Mouse (Mus musculus): ENCODE measurements around the gene Krt72. TPM values are rescaled to one million over a fixed set of nuclear protein-coding genes. Genes with fewer than 3 reads are reported as not detected.

Gene Krt72
- polyA plus RNA-seq (2014; fragmentation: Nextera tagmentation; extraction: Ambion mirVana): not detected in 2 replicates

- H3K4me1 ChIP-seq (ENCODE audit: control insufficient read depth, insufficient read depth, low read length): no peaks in the 10 kb centered on the region
- no peak within 1 kb of the TSS for H3K4me2 ChIP-seq
- H3K9me3 ChIP-seq (replicated peaks; ENCODE audit: control insufficient read depth, low read length): no peaks in the 10 kb centered on the region
- 76% methylated on average over 18 of the region's 18 CpGs for WGBS (ENCODE audit: insufficient replicate concordance)
- ATAC-seq (replicated peaks; ENCODE audit: insufficient number of reproducible peaks, low FRiP score, low TSS enrichment): no peak
- H3K27ac ChIP-seq (ENCODE audit: low read depth, low read length): no peak within 1 kb of the TSS
- H3K36me3 ChIP-seq (ENCODE audit: control insufficient read depth, insufficient read depth, low read length): no peaks in the 10 kb centered on the region
- H3K27me3 ChIP-seq (ENCODE audit: control insufficient read depth, insufficient read depth, low read length): peaks cover 12% of the 10 kb centered on the region
- H3K9ac ChIP-seq (ENCODE audit: low read depth, low read length): no peak within 1 kb of the TSS
- no peak within 1 kb of the TSS for H3K4me3 ChIP-seq (ENCODE audit: low read depth, low read length)
Observed at GRCm38 (mm10) chr15:101786360-101786759, at the start of gene Krt72. Gene Krt72 (minus strand): TSS chr15:101786460.

DNA sequence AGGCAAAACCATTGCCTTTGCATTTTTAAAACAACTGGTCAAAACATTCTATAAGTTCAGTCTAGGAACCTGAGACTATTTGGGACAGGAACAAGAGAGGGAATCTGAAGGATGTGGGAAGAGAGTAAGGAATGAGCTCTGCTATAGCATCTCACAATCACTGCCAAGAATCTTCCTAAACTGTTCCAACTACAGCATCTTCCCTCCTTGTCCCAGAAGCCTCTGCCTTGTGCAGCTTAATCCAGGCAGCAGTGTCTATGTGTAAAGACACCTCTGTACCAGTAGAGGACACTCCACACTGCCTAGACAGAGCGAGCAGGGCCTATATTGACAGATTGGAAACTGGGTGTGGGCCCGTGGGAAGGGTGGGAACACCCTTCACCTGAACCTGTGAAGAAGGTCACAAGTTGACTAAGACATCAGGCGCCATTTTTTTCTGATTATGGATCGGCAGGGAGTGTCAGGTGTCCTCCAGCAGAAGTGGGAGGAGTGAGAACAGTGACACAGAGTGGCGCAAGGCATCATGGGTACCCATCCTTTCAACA, 48.6 kb upstream of the Krt72 start:
- Histone ChIP-seq H3K36me3 (ENCODE audit: control insufficient read depth, insufficient read depth, low read length) (no peaks in the 10 kb centered on the region), H3K4me1 (ENCODE audit: control insufficient read depth, insufficient read depth, low read length) (no peaks in the 10 kb centered on the region), H3K4me3 (ENCODE audit: low read depth, low read length) (no peak overlapping the region), H3K27me3 (ENCODE audit: control insufficient read depth, insufficient read depth, low read length) (0 out of 2 replicates have a peak, but pooled peaks cover 3% of the 10 kb centered on the region), H3K9ac (ENCODE audit: low read depth, low read length) (no peak overlapping the region), H3K9me3 (replicated peaks; ENCODE audit: control insufficient read depth, low read length) (no peaks in the 10 kb centered on the region), H3K4me2 (no peak overlapping the region), H3K27ac (ENCODE audit: low read depth, low read length) (no peak overlapping the region)
- WGBS (ENCODE audit: insufficient replicate concordance): 61% methylated on average over 5 of the region's 5 CpGs
- ATAC-seq (replicated peaks; ENCODE audit: insufficient number of reproducible peaks, low FRiP score, low TSS enrichment): no peak

DNA sequence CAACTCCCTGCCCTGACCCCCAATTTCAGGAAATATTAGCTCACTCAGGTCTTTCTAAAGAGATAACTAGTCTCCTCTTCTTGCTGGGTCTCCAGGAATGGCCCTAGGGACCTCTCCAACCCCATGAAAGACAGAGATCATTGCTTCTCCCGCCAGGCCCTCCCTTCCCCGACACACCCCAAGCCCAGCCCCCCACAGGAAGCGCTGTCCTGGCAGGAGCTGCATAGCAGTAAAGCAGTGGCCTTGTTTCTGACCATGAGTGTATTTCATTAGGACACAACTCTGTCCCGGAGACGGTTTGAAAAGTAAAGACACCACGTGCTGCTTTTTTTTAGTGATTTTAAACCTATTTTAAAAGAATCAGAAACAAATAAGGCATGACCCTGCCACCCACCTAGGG, 46.9 kb upstream of the Krt72 start:
- no peaks in the 10 kb centered on the region for H3K36me3 ChIP-seq (ENCODE audit: control insufficient read depth, insufficient read depth, low read length)
- H3K27ac ChIP-seq (ENCODE audit: low read depth, low read length): no peak overlapping the region
- ATAC-seq (replicated peaks; ENCODE audit: insufficient number of reproducible peaks, low FRiP score, low TSS enrichment): no peak
- H3K9ac ChIP-seq (ENCODE audit: low read depth, low read length): no peak overlapping the region
- H3K4me1 ChIP-seq (ENCODE audit: control insufficient read depth, insufficient read depth, low read length): no peaks in the 10 kb centered on the region
- WGBS (ENCODE audit: insufficient replicate concordance): 37% methylated on average over 6 of the region's 6 CpGs
- H3K9me3 ChIP-seq (replicated peaks; ENCODE audit: control insufficient read depth, low read length): no peaks in the 10 kb centered on the region
- no peak overlapping the region for H3K4me2 ChIP-seq
- H3K27me3 ChIP-seq (ENCODE audit: control insufficient read depth, insufficient read depth, low read length): no peaks in the 10 kb centered on the region
- no peak overlapping the region for H3K4me3 ChIP-seq (ENCODE audit: low read depth, low read length)

GRCm38 (mm10) chr15:101829441-101829840, 43.2 kb upstream of the Krt72 start:
- no peak for ATAC-seq (replicated peaks; ENCODE audit: insufficient number of reproducible peaks, low FRiP score, low TSS enrichment)
- 62% methylated on average over 5 of the region's 5 CpGs for WGBS (ENCODE audit: insufficient replicate concordance)

GRCm38 (mm10) chr15:101821786-101822185, 35.5 kb upstream of the Krt72 start:
- Histone ChIP-seq H3K27ac (ENCODE audit: low read depth, low read length) (no peak overlapping the region), H3K4me3 (ENCODE audit: low read depth, low read length) (no peak overlapping the region), H3K4me1 (ENCODE audit: control insufficient read depth, insufficient read depth, low read length) (0 out of 2 replicates have a peak, but pooled peaks cover 2% of the 10 kb centered on the region), H3K9me3 (replicated peaks; ENCODE audit: control insufficient read depth, low read length) (no peaks in the 10 kb centered on the region), H3K4me2 (no peak overlapping the region), H3K27me3 (ENCODE audit: control insufficient read depth, insufficient read depth, low read length) (peaks cover 8% of the 10 kb centered on the region; the same call in 1 of the 2 replicates), H3K36me3 (ENCODE audit: control insufficient read depth, insufficient read depth, low read length) (no peaks in the 10 kb centered on the region), H3K9ac (ENCODE audit: low read depth, low read length) (no peak overlapping the region)
- ATAC-seq (replicated peaks; ENCODE audit: insufficient number of reproducible peaks, low FRiP score, low TSS enrichment): no peak
- WGBS (ENCODE audit: insufficient replicate concordance): 26% methylated on average over 3 of the region's 3 CpGs

More at GRCm38 (mm10) chr15:101829441-101829840, 43.2 kb upstream of the Krt72 start:
- Histone ChIP-seq H3K9ac (ENCODE audit: low read depth, low read length) (no peak overlapping the region), H3K4me2 (no peak overlapping the region), H3K27me3 (ENCODE audit: control insufficient read depth, insufficient read depth, low read length) (no peaks in the 10 kb centered on the region), H3K9me3 (replicated peaks; ENCODE audit: control insufficient read depth, low read length) (no peaks in the 10 kb centered on the region), H3K36me3 (ENCODE audit: control insufficient read depth, insufficient read depth, low read length) (no peaks in the 10 kb centered on the region), H3K4me1 (ENCODE audit: control insufficient read depth, insufficient read depth, low read length) (0 out of 2 replicates have a peak, but pooled peaks cover 2% of the 10 kb centered on the region), H3K27ac (ENCODE audit: low read depth, low read length) (no peak overlapping the region), H3K4me3 (ENCODE audit: low read depth, low read length) (no peak overlapping the region)

- Histone ChIP-seq H3K4me3 (ENCODE audit: low read depth, low read length) (no peak within 1 kb of the TSS), H3K4me1 (ENCODE audit: control insufficient read depth, insufficient read depth, low read length) (no peaks in the 10 kb centered on the region), H3K27me3 (ENCODE audit: control insufficient read depth, insufficient read depth, low read length) (peaks cover 11% of the 10 kb centered on the region; the same call in 1 of the 2 replicates), H3K9me3 (replicated peaks; ENCODE audit: control insufficient read depth, low read length) (no peaks in the 10 kb centered on the region), H3K9ac (ENCODE audit: low read depth, low read length) (no peak within 1 kb of the TSS), H3K36me3 (ENCODE audit: control insufficient read depth, insufficient read depth, low read length) (no peaks in the 10 kb centered on the region), H3K4me2 (no peak within 1 kb of the TSS), H3K27ac (ENCODE audit: low read depth, low read length) (no peak within 1 kb of the TSS)
- WGBS (ENCODE audit: insufficient replicate concordance): 69% methylated on average over 16 of the region's 16 CpGs
- no peak for ATAC-seq (replicated peaks; ENCODE audit: insufficient number of reproducible peaks, low FRiP score, low TSS enrichment)
Observed at GRCm38 (mm10) chr15:101817875-101818274, 31.6 kb upstream of the Krt72 start, which contains the start of gene Krt2. Gene Krt2 (minus strand): TSS chr15:101818169.

DNA sequence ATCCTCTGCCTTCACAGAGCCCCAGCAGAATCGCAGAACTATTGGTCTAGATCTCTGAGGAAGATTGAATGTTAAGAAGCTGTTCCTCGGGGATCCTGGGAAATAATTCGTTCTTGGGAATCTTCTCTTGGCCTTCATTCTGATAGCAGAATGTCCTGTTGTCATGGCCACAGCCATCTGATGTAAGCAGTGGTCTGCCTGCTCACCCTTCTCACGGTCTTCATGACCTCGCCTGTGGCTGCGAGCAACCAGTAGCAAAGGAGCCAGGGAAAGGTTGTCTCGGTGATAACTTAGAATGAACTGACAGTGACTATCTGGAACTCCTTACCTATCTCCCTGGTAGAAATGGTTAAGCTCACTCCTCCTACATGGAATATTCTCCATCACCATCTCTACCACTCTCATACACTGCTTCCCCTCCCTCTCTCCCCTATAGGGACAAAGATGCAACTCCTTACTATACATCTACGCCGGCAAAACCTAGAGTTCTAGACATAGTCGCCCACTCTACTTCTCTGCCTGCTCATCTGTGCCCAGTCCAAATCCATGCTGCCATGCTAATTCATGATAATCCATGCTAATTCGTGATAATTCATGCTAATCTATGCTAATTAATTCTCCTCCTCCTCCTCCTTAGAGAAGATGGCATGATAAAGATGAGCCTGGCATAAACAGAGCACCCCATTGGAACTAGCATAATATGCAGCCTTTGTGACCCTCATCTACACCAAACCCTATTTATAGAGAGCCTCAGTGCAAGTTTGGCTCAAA, 17.0 kb upstream of the Krt72 start:
- no peak for ATAC-seq (replicated peaks; ENCODE audit: insufficient number of reproducible peaks, low FRiP score, low TSS enrichment)
- Histone ChIP-seq H3K4me3 (ENCODE audit: low read depth, low read length) (no peak overlapping the region), H3K36me3 (ENCODE audit: control insufficient read depth, insufficient read depth, low read length) (no peaks in the 10 kb centered on the region), H3K27me3 (ENCODE audit: control insufficient read depth, insufficient read depth, low read length) (peaks cover 20% of the 10 kb centered on the region), H3K4me1 (ENCODE audit: control insufficient read depth, insufficient read depth, low read length) (no peaks in the 10 kb centered on the region), H3K4me2 (no peak overlapping the region), H3K9ac (ENCODE audit: low read depth, low read length) (no peak overlapping the region), H3K27ac (ENCODE audit: low read depth, low read length) (no peak overlapping the region), H3K9me3 (replicated peaks; ENCODE audit: control insufficient read depth, low read length) (no peaks in the 10 kb centered on the region)
- WGBS (ENCODE audit: insufficient replicate concordance): 75% methylated on average over 11 of the region's 11 CpGs

DNA sequence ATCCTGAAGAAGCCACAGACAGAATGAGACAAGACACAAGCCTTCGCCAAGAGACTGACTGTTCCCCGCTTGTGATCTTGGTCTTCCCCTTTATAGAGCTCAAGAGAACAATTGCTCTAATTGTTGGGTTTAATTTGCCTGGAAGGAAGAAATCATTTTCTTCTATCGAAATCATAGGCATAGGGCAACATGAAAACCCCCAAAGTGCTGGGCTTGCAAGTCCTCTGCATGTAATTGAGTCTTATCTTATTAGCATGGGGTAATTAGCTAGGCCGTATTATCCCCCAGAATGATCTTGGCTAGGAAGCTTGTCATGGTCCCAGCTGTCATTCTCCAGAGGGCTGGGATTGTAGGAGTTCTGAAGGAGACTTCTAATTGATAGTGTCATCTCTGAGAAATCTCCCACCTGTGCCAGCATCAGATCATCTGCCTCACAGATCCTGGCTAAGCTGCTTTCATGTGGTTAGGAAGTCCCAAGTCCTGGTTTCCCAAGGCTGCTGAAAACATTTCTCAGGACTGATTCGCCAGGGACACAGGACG, 16.1 kb upstream of the Krt72 start, which contains the start of gene Krt73:
Gene Krt73 (minus strand): TSS at position 51 of the 540 bp plus-strand sequence.
- WGBS (ENCODE audit: insufficient replicate concordance): 71% methylated on average over 6 of the region's 6 CpGs
- Histone ChIP-seq H3K4me3 (ENCODE audit: low read depth, low read length) (no peak within 1 kb of the TSS), H3K9ac (ENCODE audit: low read depth, low read length) (no peak within 1 kb of the TSS), H3K4me1 (ENCODE audit: control insufficient read depth, insufficient read depth, low read length) (no peaks in the 10 kb centered on the region), H3K4me2 (no peak within 1 kb of the TSS), H3K27ac (ENCODE audit: low read depth, low read length) (no peak within 1 kb of the TSS), H3K36me3 (ENCODE audit: control insufficient read depth, insufficient read depth, low read length) (no peaks in the 10 kb centered on the region), H3K27me3 (ENCODE audit: control insufficient read depth, insufficient read depth, low read length) (peaks cover 20% of the 10 kb centered on the region), H3K9me3 (replicated peaks; ENCODE audit: control insufficient read depth, low read length) (no peaks in the 10 kb centered on the region)
- ATAC-seq (replicated peaks; ENCODE audit: insufficient number of reproducible peaks, low FRiP score, low TSS enrichment): no peak
